ENCODE assay signal across 20 mouse cellular contexts in the genomic region with DNA sequence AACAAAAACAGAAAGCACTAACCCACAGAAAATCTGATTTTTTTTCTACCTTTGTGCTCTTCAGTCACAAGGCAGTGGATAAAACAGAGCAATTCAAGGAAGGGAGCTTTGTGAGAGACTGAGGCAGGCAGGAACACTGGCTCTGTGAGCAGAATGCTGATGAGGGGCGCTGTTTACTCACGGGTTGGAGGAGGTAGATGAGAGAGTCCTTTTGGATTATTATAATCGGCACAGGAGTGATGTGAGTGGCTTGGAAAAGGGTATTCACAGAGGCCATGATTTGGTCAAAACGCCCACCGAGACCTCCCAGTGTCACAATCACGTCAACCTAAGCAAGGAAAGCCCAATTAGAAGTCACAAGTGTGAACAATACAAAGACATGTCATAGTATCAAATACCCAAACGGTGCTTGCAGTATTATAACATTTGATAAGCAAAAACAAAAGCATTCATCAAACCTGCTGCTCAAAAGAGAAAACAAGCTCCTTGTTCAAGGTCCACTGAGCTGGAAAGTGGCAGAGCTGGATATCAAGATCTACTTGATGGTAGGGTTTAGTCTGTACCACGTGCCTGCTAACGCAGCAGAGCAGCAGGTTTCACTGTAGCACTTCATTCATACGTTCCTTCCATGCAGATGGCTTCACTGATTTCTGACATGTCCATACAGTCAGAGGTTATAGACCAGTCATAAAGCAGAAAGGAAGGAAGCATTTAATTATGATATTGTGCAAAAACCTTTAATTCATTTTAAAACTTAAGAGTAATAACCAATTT.
DNase-seq lines count a peak whose midpoint lies in the region; ATAC-seq and TF ChIP-seq lines count a peak whose summit lies in the region.
"Had no signal": no experiment of that assay in that cellular context is flagged by ENCODE, and none has a peak within 500 bp of the region (broad histone marks: within the 10 kb centered on the region; RNA-seq: fewer than 3 reads in every experiment).

No protein-coding gene starts in this region.

- ATAC-seq in forebrain, embryonic 14.5 days = peak; percentile 42; the same call in 1 of the 2 replicates
- ATAC-seq in forebrain, postnatal 0 days = no peak
- peak; percentile 61; the same call in 1 of the 2 replicates for ATAC-seq in kidney, embryonic 16.5 days (ENCODE audit: low FRiP score, low TSS enrichment)
- ATAC-seq in midbrain, embryonic 13.5 days = peak; percentile 73; the same call in 1 of the 2 replicates
- 0 out of 2 replicates have a peak, but pooled peaks have one; percentile 42 for ATAC-seq in midbrain, embryonic 16.5 days
- ATAC-seq: activated CD4-positive, CD25-positive, alpha-beta regulatory T cell, adult 4 months; Patski had no signal

- 27% methylated on average over 10 of the region's 10 CpGs for WGBS in forebrain, embryonic 14.5 days
- 32% methylated on average over 10 of the region's 10 CpGs for WGBS in forebrain, postnatal 0 days
- WGBS in kidney, embryonic 16.5 days = 62% methylated on average over 10 of the region's 10 CpGs
- WGBS in midbrain, embryonic 13.5 days = 51% methylated on average over 10 of the region's 10 CpGs
- 48% methylated on average over 10 of the region's 10 CpGs for WGBS in midbrain, embryonic 16.5 days

- H3K27ac ChIP-seq in forebrain, embryonic 14.5 days (ENCODE audit: low read depth, low read length) = no peak overlapping the region
- no peak overlapping the region for H3K27ac ChIP-seq in forebrain, postnatal 0 days (ENCODE audit: low read depth, low read length)
- no peak overlapping the region for H3K27ac ChIP-seq in kidney, embryonic 16.5 days (ENCODE audit: low read length)
- no peak overlapping the region for H3K27ac ChIP-seq in midbrain, embryonic 13.5 days
- no peak overlapping the region for H3K27ac ChIP-seq in midbrain, embryonic 16.5 days (ENCODE audit: low read length)
- H3K27ac ChIP-seq: embryonic facial prominence, embryonic 10.5 days; gastrocnemius, adult 2 months; hindbrain, embryonic 10.5 days; hindbrain, embryonic 14.5 days had no signal

- H3K36me3 ChIP-seq in forebrain, embryonic 14.5 days (ENCODE audit: control insufficient read depth, insufficient read depth, low read length) = no peaks in the 10 kb centered on the region
- no peaks in the 10 kb centered on the region for H3K36me3 ChIP-seq in forebrain, postnatal 0 days (ENCODE audit: insufficient read depth)
- H3K36me3 ChIP-seq in kidney, embryonic 16.5 days (ENCODE audit: insufficient read depth, low read length) = no peaks in the 10 kb centered on the region
- no peaks in the 10 kb centered on the region for H3K36me3 ChIP-seq in midbrain, embryonic 13.5 days
- no peaks in the 10 kb centered on the region for H3K36me3 ChIP-seq in midbrain, embryonic 16.5 days (ENCODE audit: control insufficient read depth, insufficient read depth, low read length)
- H3K36me3 ChIP-seq: embryonic facial prominence, embryonic 10.5 days; heart, embryonic 12.5 days; hindbrain, embryonic 10.5 days had no signal

- no peaks in the 10 kb centered on the region for H3K27me3 ChIP-seq in forebrain, embryonic 14.5 days (replicated peaks; ENCODE audit: control insufficient read depth, insufficient read depth, low read length)
- H3K27me3 ChIP-seq in forebrain, postnatal 0 days (ENCODE audit: insufficient read depth, low read length) = no peaks in the 10 kb centered on the region
- H3K27me3 ChIP-seq in kidney, embryonic 16.5 days (ENCODE audit: insufficient read depth, low read length) = no peaks in the 10 kb centered on the region
- no peaks in the 10 kb centered on the region for H3K27me3 ChIP-seq in midbrain, embryonic 13.5 days
- no peaks in the 10 kb centered on the region for H3K27me3 ChIP-seq in midbrain, embryonic 16.5 days (ENCODE audit: control insufficient read depth, insufficient read depth, low read depth, low read length)
- H3K27me3 ChIP-seq: CH12.LX; heart, embryonic 12.5 days; Patski had no signal

- DNase-seq in forebrain, embryonic 14.5 days (ENCODE audit: low spot score) = no peak
- no peak for DNase-seq in forebrain, postnatal 0 days
- DNase-seq in kidney, adult 9 months = no peak
- DNase-seq in frontal cortex, adult 2 months (ENCODE audit: extremely low spot score in 1 of 2, low spot score in 1 of 2) = no peak
- DNase-seq in spleen, postnatal 4 days (ENCODE audit: low spot score in 2 of 2) = no peak
- DNase-seq: adrenal gland, postnatal 14 days; cerebellum, adult 18-20 months; cerebellum, adult 9-11 months; gastrocnemius, adult 2 months; gastrocnemius, postnatal 25 days had no signal

- H3K9me3 ChIP-seq in forebrain, embryonic 14.5 days (replicated peaks; ENCODE audit: control insufficient read depth, low read length) = no peaks in the 10 kb centered on the region
- no peaks in the 10 kb centered on the region for H3K9me3 ChIP-seq in forebrain, postnatal 0 days (ENCODE audit: low read length)
- no peaks in the 10 kb centered on the region for H3K9me3 ChIP-seq in kidney, embryonic 16.5 days (ENCODE audit: low read length)
- H3K9me3 ChIP-seq in midbrain, embryonic 13.5 days = no peaks in the 10 kb centered on the region
- H3K9me3 ChIP-seq in midbrain, embryonic 16.5 days (replicated peaks; ENCODE audit: control insufficient read depth, low read length, poor library complexity, severe bottlenecking) = no peaks in the 10 kb centered on the region
- H3K9me3 ChIP-seq: embryonic facial prominence, embryonic 10.5 days; heart, embryonic 12.5 days; hindbrain, embryonic 10.5 days had no signal

- no peak for TF ChIP-seq CTCF in forebrain, postnatal 0 days (IDR thresholded peaks at IDR 0.05; ENCODE audit: low read depth)

- H3K4me2 ChIP-seq in forebrain, embryonic 14.5 days (ENCODE audit: low read length) = no peak overlapping the region
- no peak overlapping the region for H3K4me2 ChIP-seq in forebrain, postnatal 0 days (ENCODE audit: low read depth)
- no peak overlapping the region for H3K4me2 ChIP-seq in kidney, embryonic 16.5 days (replicated peaks; ENCODE audit: low read depth, low read length)
- H3K4me2 ChIP-seq in midbrain, embryonic 13.5 days (replicated peaks) = no peak overlapping the region
- H3K4me2 ChIP-seq in midbrain, embryonic 16.5 days (ENCODE audit: low read length) = no peak overlapping the region
- H3K4me2 ChIP-seq: heart, embryonic 12.5 days; hindbrain, embryonic 14.5 days had no signal

- H3K4me1 ChIP-seq in forebrain, embryonic 14.5 days (ENCODE audit: control insufficient read depth, insufficient read depth, low read length) = no peaks in the 10 kb centered on the region
- H3K4me1 ChIP-seq in forebrain, postnatal 0 days (ENCODE audit: insufficient read depth) = no peaks in the 10 kb centered on the region
- no peaks in the 10 kb centered on the region for H3K4me1 ChIP-seq in kidney, embryonic 16.5 days (ENCODE audit: insufficient read depth, low read length)
- 0 out of 2 replicates have a peak, but pooled peaks cover 9% of the 10 kb centered on the region for H3K4me1 ChIP-seq in midbrain, embryonic 13.5 days (replicated peaks)
- no peaks in the 10 kb centered on the region for H3K4me1 ChIP-seq in midbrain, embryonic 16.5 days (ENCODE audit: control insufficient read depth, insufficient read depth, low read length)
- H3K4me1 ChIP-seq: embryonic facial prominence, embryonic 10.5 days; heart, embryonic 12.5 days; hindbrain, embryonic 10.5 days had no signal

- no peak overlapping the region for H3K9ac ChIP-seq in forebrain, embryonic 14.5 days (ENCODE audit: low read length)
- no peak overlapping the region for H3K9ac ChIP-seq in forebrain, postnatal 0 days
- H3K9ac ChIP-seq in kidney, embryonic 16.5 days (replicated peaks; ENCODE audit: low read length) = no peak overlapping the region
- H3K9ac ChIP-seq in midbrain, embryonic 13.5 days (replicated peaks) = no peak overlapping the region
- H3K9ac ChIP-seq in midbrain, embryonic 16.5 days (ENCODE audit: low read depth, low read length) = no peak overlapping the region
- H3K9ac ChIP-seq: heart, embryonic 12.5 days; hindbrain, embryonic 14.5 days had no signal

- H3K4me3 ChIP-seq in forebrain, embryonic 14.5 days (ENCODE audit: low read depth, low read length) = no peak overlapping the region
- no peak overlapping the region for H3K4me3 ChIP-seq in forebrain, postnatal 0 days (ENCODE audit: low read depth, low read length)
- H3K4me3 ChIP-seq in kidney, embryonic 16.5 days (ENCODE audit: low read length) = no peak overlapping the region
- H3K4me3 ChIP-seq in midbrain, embryonic 13.5 days (replicated peaks) = no peak overlapping the region
- H3K4me3 ChIP-seq in midbrain, embryonic 16.5 days (ENCODE audit: low read depth, low read length) = no peak overlapping the region
- H3K4me3 ChIP-seq: embryonic facial prominence, embryonic 10.5 days; gastrocnemius, adult 2 months; heart, embryonic 12.5 days; hindbrain, embryonic 10.5 days had no signal
